Mouse (Mus musculus): Measurements from ENCODE around the gene Tsen34.
"Not testable (repeated sequence)": the region's sequence is repeated elsewhere in the genome, so short reads cannot be mapped to it uniquely, and the experiment has no call there.

DNA sequence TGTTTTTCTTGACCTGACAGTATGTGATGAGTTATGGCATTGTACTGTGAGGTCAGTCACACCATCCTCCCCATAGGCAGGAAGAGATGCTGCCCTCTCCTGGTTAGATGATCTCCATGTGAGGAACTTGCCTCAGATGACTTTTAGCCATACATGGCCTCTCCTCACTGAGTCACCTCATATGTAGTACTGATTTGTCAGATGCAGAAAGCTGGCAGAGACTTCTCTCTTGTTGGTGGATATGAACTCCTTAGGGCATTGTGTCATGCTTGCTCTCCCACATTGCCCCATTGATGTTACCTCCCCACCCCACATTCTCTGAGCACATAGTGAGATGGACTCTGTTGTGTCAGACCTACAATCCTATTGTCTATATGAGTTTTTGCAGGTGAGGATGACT lies 32.8 kb downstream of the Tsen34 start:
- not testable (repeated sequence) for TF ChIP-seq POLR2A (IDR thresholded peaks at IDR 0.05; ENCODE audit: borderline replicate concordance, low read depth, low read length); CTCF (IDR thresholded peaks at IDR 0.05; ENCODE audit: low read depth, low read length)
